Mouse (Mus musculus): ENCODE results near the gene Zfp951. TPM values are rescaled to one million over a fixed set of nuclear protein-coding genes. Genes with fewer than 3 reads are reported as not detected.

Zfp951 gene
- polyA plus RNA-seq (2017; shearing (Covaris generic)), result 12.8 TPM

GRCm38 (mm10) chr5:104859962-104860525 lies at the start of gene Zfp951:
Zfp951 (minus strand) TSS chr5:104860070.

Other genes with a start within 250 kb of the Zfp951 start
- gene Abcg3, start 122.6 kb upstream of the Zfp951 start, polyA plus RNA-seq (2017; shearing (Covaris generic)), result 34.4 TPM